Mouse (Mus musculus): Measurements from ENCODE around the gene Hspa5.
"Not testable (repeated sequence)": the region's sequence is repeated elsewhere in the genome, so short reads cannot be mapped to it uniquely, and the experiment has no call there.

The Hspa5 gene

GRCm38 (mm10) chr2:34772252-34773235 is 774 bp downstream of the Hspa5 start:
- DNase-seq = no peak

DNA sequence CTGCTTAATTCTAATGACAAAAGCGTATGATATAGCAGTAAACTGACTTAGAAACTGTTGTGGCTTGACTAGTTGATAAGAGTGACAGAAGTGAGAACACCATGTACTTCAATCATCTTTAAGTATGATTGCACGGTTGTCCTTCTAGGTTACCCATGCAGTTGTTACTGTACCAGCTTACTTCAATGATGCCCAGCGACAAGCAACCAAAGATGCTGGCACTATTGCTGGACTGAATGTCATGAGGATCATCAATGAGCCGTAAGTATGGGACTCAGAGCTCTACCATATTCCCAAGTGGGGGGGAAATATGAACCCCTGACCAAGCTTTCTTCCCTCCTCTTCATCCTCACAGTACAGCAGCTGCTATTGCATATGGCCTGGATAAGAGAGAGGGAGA is 1.9 kb downstream of the Hspa5 start:
- DNase-seq = no peak

GRCm38 (mm10) chr2:34774493-34774892 is 2.7 kb downstream of the Hspa5 start:
- no peak for DNase-seq

- DNase-seq = no peak
Measured at GRCm38 (mm10) chr2:34777237-34777868, 5.6 kb downstream of the Hspa5 start.

- no peak for DNase-seq
Measured at GRCm38 (mm10) chr2:34783064-34784020, 11.6 kb downstream of the Hspa5 start.

GRCm38 (mm10) chr2:34784085-34784484 is 12.3 kb downstream of the Hspa5 start:
- peak; percentile 62 for DNase-seq

DNA sequence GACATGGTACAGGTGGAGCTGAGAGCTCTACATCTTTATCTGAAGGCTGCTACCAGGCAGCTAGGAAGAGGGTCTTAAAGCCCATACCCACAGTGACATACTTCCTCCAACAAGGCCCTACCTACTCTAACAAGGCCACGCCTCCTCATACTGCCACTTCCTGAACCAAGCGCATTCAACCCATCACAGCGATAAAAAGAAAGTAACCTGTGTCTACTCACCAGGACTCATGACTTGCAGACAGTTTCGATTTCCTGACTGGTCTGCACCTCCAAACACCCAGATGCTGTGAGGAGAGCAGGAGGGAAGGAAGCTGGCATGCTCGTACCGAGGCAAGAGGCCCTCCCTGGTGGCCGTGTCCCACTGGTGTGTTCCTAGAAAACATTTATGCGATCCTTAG is 18.5 kb downstream of the Hspa5 start:
- no peak for DNase-seq

DNA sequence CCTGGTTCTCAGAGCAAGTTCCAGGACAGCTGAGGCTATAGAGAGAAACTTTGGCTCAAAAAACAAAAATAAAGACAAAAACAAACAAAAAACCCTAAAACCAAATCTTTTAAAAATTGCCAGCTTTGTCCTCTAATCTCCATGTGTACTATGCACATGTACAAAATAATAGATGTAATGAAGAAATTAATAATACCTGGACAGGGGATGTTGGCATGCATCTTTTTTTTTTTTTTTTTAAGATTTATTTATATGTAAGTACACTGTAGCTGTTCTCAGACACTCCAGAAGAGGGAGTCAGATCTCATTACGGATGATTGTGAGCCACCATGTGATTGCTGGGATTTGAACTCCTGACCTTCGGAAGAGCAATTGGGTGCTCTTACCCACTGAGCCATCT is 20.8 kb downstream of the Hspa5 start:
- DNase-seq = not testable (repeated sequence)

- DNase-seq = no peak
Measured at GRCm38 (mm10) chr2:34794511-34794910, 22.7 kb downstream of the Hspa5 start.

DNA sequence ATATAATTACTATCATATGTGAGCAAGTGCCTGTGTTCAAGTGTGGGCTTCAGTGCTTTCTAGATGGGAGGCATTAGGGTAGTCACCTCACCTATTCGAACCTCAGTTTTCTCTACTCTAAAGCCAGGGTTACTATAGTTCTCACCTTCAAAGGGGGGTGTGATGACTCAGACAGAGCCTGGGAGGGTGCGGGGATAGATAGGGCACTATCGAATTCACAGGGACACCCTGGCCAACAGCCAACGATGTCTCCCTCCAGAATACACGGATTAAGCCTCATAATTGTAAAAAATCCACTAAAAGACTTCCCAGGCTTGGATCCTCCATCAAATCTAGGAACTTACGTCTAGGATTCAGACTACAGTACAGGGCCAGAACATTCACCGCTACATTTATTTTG is 23.7 kb downstream of the Hspa5 start:
- no peak for DNase-seq

DNA sequence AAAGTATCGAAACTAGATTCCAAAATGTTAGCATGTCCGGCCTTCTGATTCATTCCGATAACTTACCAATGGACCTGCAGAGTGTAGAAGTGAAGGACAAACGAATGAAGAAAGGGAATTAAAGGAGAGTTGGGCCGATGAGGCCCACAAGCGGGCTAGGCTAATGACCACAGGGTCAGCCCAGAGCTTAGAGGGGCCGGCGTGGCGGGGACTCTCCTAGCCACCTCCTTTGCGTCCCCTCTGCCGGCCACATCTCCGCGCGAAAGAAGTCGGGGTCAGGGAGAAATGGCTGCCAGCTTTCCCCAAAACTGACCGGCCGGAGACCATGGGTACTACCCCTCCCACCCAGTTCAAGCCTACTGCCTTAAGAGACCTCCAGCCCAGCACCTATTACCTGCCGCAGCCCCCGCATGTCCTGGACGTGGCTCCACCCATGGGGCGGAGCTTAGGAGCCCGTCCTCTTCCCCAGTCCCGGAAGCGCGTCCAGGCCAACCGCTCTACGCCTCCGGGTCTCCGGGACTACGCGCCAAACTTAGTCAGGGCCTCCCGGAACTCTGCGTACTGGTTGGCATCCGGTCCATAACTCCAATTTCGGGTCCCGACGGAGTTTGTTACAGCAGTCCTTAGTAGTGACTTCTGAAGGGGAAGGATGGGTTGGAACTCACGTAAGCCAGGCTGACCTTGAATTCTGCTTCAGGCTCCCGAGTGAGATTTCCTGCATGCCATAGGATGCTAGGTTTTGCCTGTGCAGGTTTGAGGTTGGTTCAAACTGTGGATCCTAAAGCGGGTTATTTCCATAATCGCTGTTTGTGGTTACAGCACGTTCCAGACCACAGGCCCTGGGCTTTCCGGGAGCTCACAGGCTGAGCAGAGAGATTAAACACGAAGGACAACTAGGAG is 27.8 kb downstream of the Hspa5 start, which contains the start of gene Rabepk:
Gene Rabepk, minus strand, starts transcription at position 556 of the 900 bp plus-strand sequence.
- DNase-seq = peak; percentile 88

- DNase-seq = no peak
Measured at GRCm38 (mm10) chr2:34800371-34800770, 28.6 kb downstream of the Hspa5 start.

- peak; percentile 97 for DNase-seq
Measured at GRCm38 (mm10) chr2:34801516-34802482, 30.0 kb downstream of the Hspa5 start.

DNA sequence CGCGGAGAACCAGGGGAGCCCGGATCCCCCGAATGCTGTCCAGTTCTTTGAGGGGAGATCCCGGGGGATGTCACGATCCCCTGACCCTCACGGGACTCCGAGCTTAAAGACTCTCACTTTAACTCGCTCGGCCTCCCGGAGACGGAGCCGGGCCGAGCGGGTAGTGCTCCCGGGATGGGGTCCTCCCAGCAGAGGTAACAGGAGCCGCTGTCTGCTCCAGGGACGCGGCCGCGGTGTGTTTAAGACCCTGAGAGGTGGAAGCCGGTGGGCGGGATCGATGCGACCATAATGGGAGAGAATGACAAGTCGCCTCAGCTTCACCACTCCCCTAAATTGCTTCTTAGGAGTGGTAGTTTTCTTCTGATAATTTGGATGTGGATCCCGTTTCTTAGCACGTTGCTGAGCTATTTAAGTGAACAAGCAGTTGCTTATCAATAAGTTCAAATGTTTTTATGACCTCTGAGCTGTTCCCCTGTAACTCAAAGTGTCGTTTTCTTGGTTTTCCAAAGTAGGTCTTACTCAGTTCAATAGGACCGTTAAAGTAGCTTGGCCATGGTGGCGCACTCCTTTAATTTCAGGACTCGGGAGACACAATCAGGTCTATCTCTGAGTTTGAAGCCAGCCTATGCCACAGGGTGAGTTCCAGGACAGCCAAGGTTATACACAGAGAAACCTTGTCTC is 30.9 kb downstream of the Hspa5 start:
- peak; percentile 22 for DNase-seq

GRCm38 (mm10) chr2:34803746-34804145 is 32.0 kb downstream of the Hspa5 start:
- no peak for DNase-seq

- DNase-seq = no peak
Measured at GRCm38 (mm10) chr2:34804172-34804571, 32.4 kb downstream of the Hspa5 start.

DNA sequence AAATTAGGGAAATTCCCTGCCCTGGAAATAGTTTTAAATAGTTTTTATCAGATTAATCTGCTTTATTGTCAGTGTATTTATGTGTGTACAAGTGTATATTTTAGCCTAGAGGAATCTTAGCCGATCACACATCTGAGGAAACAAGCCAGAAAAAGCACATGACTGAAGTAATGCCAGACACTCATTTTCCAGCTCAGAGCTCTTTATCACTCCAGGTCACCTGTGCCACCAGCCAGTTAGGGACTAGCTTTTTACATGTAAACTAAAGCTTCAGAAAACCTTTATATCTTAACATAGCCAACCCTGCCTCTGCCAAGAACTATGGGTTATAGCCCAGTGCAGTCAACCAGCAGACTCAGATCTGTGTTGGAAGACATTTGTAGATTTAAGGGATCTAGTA is 33.0 kb downstream of the Hspa5 start:
- no peak for DNase-seq

DNA sequence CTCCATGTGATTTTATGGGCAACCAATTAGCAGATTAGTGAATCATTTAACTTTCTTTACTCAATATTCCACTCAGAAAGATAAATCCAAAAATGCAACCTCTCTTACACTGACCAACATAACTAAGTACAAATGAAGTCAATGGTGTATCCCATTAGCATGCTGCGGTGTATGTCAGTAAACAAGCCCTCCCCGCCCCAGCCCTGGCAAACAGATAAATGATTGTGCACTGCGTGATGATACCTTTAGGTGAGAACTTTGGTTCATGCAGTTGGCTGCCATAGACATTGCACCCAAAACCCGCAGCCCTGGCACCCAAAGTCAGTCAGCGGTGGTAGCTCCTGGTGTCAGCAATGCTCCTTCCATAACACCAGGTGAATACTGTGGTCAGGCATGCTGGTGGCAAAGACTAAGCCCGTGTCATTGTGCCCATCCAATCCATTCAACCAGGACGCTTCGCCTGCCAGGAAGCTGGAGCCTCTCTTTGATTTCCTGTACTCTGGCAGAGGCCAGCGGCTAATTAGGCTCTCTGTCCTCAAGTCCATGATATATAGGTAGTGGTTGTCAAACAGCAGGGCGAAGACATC is 33.7 kb downstream of the Hspa5 start:
- DNase-seq = no peak

GRCm38 (mm10) chr2:34808057-34808456 is 36.3 kb downstream of the Hspa5 start:
- no peak for DNase-seq

Data from kidney, adult 18-20 months (tissue).